Mouse (Mus musculus) intestine, embryonic 16.5 days (tissue): Measurements from ENCODE around the gene Gltpd2. TPM values are rescaled to one million over a fixed set of nuclear protein-coding genes. Genes with fewer than 3 reads are reported as not detected.
"Not testable (repeated sequence)": the region's sequence is repeated elsewhere in the genome, so short reads cannot be mapped to it uniquely, and the experiment has no call there.

Source experiments
- ATAC-seq: fragments of 200-750 bp; cut with Nextera tagmentation; 2 replicates; pipeline ENCODE4 v1.8.0; 2017; ENCODE audit warnings: moderate TSS enrichment, moderate library complexity
- H3K27ac ChIP-seq: fragments of 300-500 bp; sonication (generic); 2 replicates; pipeline ENCODE4 v1.5.1; 2014; ENCODE audit warnings: mild to moderate bottlenecking, low read length
- H3K27me3 ChIP-seq: fragments of 300-500 bp; sonication (generic); replicated peaks from 2 replicates; pipeline ENCODE4 v1.6.1; 2014; ENCODE audit warnings: low read length, control low read depth, mixed read lengths; ENCODE audit not compliant: control insufficient read depth, insufficient read depth
- H3K36me3 ChIP-seq: fragments of 300-500 bp; sonication (generic); 2 replicates; pipeline ENCODE4 v1.6.1; 2014; ENCODE audit warnings: low read length, control low read depth; ENCODE audit not compliant: control insufficient read depth, insufficient read depth
- H3K4me1 ChIP-seq: fragments of 300-500 bp; sonication (generic); 2 replicates; pipeline ENCODE4 v1.6.1; 2014; ENCODE audit warnings: low read length, control low read depth, mixed read lengths; ENCODE audit not compliant: control insufficient read depth, insufficient read depth
- H3K4me2 ChIP-seq: fragments of 300-500 bp; sonication (generic); 2 replicates; pipeline ENCODE4 v1.6.1; 2014; ENCODE audit warnings: low read depth, low read length, control low read depth
- H3K4me3 ChIP-seq: fragments of 300-500 bp; sonication (generic); 2 replicates; pipeline ENCODE4 v1.5.1; 2014; ENCODE audit warnings: mild to moderate bottlenecking, low read length
- H3K9ac ChIP-seq: fragments of 300-500 bp; sonication (generic); 2 replicates; pipeline ENCODE4 v1.6.1; 2014; ENCODE audit warnings: low read depth, low read length
- H3K9me3 ChIP-seq: fragments of 300-500 bp; sonication (generic); 2 replicates; pipeline ENCODE4 v1.6.1; 2016; ENCODE audit warnings: low read length, control low read depth; ENCODE audit not compliant: control insufficient read depth
- WGBS: fragments of 180-500 bp; shearing (Covaris S2); extraction: QIAGEN DNeasy Blood & Tissue Kit; methylation state at CpG from one replicate; pipeline ENCODE4 v1.1.7; 2014; 5-methylcytosine and 5-hydroxymethylcytosine counted together
- polyA plus RNA-seq: library from polyadenylated mRNA; unstranded; fragments of >200 nt; fragmentation: Nextera tagmentation; extraction: Ambion mirVana; gene quantifications from 2 replicates; pipeline ENCODE4 v1.2.1, GENCODE M21; 2015

Gltpd2 gene
- polyA plus RNA-seq, result 1.9 and 2.0 TPM in 2 replicates

- ATAC-seq, result no peak
- H3K4me1 ChIP-seq, result peaks cover 17% of the 10 kb centered on the region; the same call in 1 of the 2 replicates
These were observed at the start of gene Gltpd2 for GRCm38 (mm10) chr11:70518923-70519322. TSS of gene Gltpd2 (plus strand) at chr11:70519196.

GRCm38 (mm10) chr11:70469764-70470163, 49.2 kb upstream of the Gltpd2 start:
- 86% methylated on average over 3 of the region's 3 CpGs for WGBS

More at GRCm38 (mm10) chr11:70518923-70519322, at the start of gene Gltpd2:
- Histone ChIP-seq H3K4me3 (peak within 1 kb of the TSS; percentile 43), H3K9ac (peak within 1 kb of the TSS; percentile 74), H3K27ac (peak within 1 kb of the TSS; percentile 83), H3K4me2 (peak within 1 kb of the TSS; percentile 49), H3K27me3 (no peaks in the 10 kb centered on the region), H3K36me3 (no peaks in the 10 kb centered on the region), H3K9me3 (no peaks in the 10 kb centered on the region)
- WGBS, result 70% methylated on average over 10 of the region's 10 CpGs

GRCm38 (mm10) chr11:70472716-70473115, 46.3 kb upstream of the Gltpd2 start:
- no peak overlapping the region for H3K9ac ChIP-seq
- no peak overlapping the region for H3K4me3 ChIP-seq
- H3K27ac ChIP-seq, result no peak overlapping the region
- no peaks in the 10 kb centered on the region for H3K36me3 ChIP-seq
- no peak overlapping the region for H3K4me2 ChIP-seq
- peaks cover 18% of the 10 kb centered on the region for H3K4me1 ChIP-seq
- H3K27me3 ChIP-seq, result no peaks in the 10 kb centered on the region
- no peaks in the 10 kb centered on the region for H3K9me3 ChIP-seq
- no peak for ATAC-seq

More at GRCm38 (mm10) chr11:70469764-70470163, 49.2 kb upstream of the Gltpd2 start:
- H3K36me3 ChIP-seq, result no peaks in the 10 kb centered on the region
- no peak overlapping the region for H3K27ac ChIP-seq
- H3K9ac ChIP-seq, result no peak overlapping the region
- no peak for ATAC-seq
- peaks cover 5% of the 10 kb centered on the region; the same call in 1 of the 2 replicates for H3K27me3 ChIP-seq
- H3K4me1 ChIP-seq, result peaks cover 21% of the 10 kb centered on the region
- H3K4me2 ChIP-seq, result no peak overlapping the region
- no peak overlapping the region for H3K4me3 ChIP-seq
- H3K9me3 ChIP-seq, result no peaks in the 10 kb centered on the region

- H3K9me3 ChIP-seq, H3K36me3 ChIP-seq, H3K9ac ChIP-seq, H3K4me3 ChIP-seq, ATAC-seq, H3K4me2 ChIP-seq, H3K27ac ChIP-seq, H3K27me3 ChIP-seq: not testable (repeated sequence)
- WGBS, result 82% methylated on average over 5 of the region's 5 CpGs
- peaks cover 18% of the 10 kb centered on the region for H3K4me1 ChIP-seq
These were observed 45.7 kb upstream of the Gltpd2 start for GRCm38 (mm10) chr11:70473291-70473690.

GRCm38 (mm10) chr11:70474872-70475534, 44.0 kb upstream of the Gltpd2 start:
- Histone ChIP-seq H3K9me3 (no peaks in the 10 kb centered on the region), H3K4me2 (peak overlapping the region; percentile 35; the same call in 1 of the 2 replicates), H3K27me3 (no peaks in the 10 kb centered on the region), H3K9ac (no peak overlapping the region), H3K4me1 (peaks cover 12% of the 10 kb centered on the region), H3K27ac (peak overlapping the region; percentile 78), H3K4me3 (no peak overlapping the region), H3K36me3 (no peaks in the 10 kb centered on the region)
- peak; percentile 82 for ATAC-seq
- 53% methylated on average over 12 of the region's 12 CpGs for WGBS

GRCm38 (mm10) chr11:70485498-70485897, 33.5 kb upstream of the Gltpd2 start:
- ATAC-seq, result no peak
- H3K36me3 ChIP-seq, result no peaks in the 10 kb centered on the region
- H3K9me3 ChIP-seq, result no peaks in the 10 kb centered on the region
- 42% methylated on average over 2 of the region's 2 CpGs for WGBS
- no peaks in the 10 kb centered on the region for H3K4me1 ChIP-seq
- H3K4me3 ChIP-seq, result no peak overlapping the region
- H3K27me3 ChIP-seq, result no peaks in the 10 kb centered on the region
- no peak overlapping the region for H3K9ac ChIP-seq
- H3K27ac ChIP-seq, result no peak overlapping the region
- H3K4me2 ChIP-seq, result no peak overlapping the region

GRCm38 (mm10) chr11:70487816-70488215, 31.2 kb upstream of the Gltpd2 start:
- ATAC-seq, result no peak
- H3K9ac ChIP-seq, result no peak overlapping the region
- H3K4me3 ChIP-seq, result no peak overlapping the region
- 50% methylated on average over 4 of the region's 4 CpGs for WGBS
- H3K4me2 ChIP-seq, result no peak overlapping the region
- H3K9me3 ChIP-seq, result no peaks in the 10 kb centered on the region
- no peak overlapping the region for H3K27ac ChIP-seq
- no peaks in the 10 kb centered on the region for H3K27me3 ChIP-seq
- H3K36me3 ChIP-seq, result no peaks in the 10 kb centered on the region
- H3K4me1 ChIP-seq, result no peaks in the 10 kb centered on the region

GRCm38 (mm10) chr11:70489138-70489537, 29.9 kb upstream of the Gltpd2 start:
- H3K27ac ChIP-seq, result no peak overlapping the region
- H3K4me2 ChIP-seq, result no peak overlapping the region
- no peak overlapping the region for H3K9ac ChIP-seq
- no peak for ATAC-seq
- H3K4me1 ChIP-seq, result no peaks in the 10 kb centered on the region
- H3K27me3 ChIP-seq, result no peaks in the 10 kb centered on the region
- no peaks in the 10 kb centered on the region for H3K36me3 ChIP-seq
- no peak overlapping the region for H3K4me3 ChIP-seq
- WGBS, result 86% methylated on average over 3 of the region's 3 CpGs
- H3K9me3 ChIP-seq, result no peaks in the 10 kb centered on the region

GRCm38 (mm10) chr11:70489684-70490083, 29.3 kb upstream of the Gltpd2 start:
- H3K4me3 ChIP-seq, result no peak overlapping the region
- no peak overlapping the region for H3K4me2 ChIP-seq
- no peaks in the 10 kb centered on the region for H3K36me3 ChIP-seq
- no peaks in the 10 kb centered on the region for H3K27me3 ChIP-seq
- H3K9me3 ChIP-seq, result no peaks in the 10 kb centered on the region
- 89% methylated on average over 6 of the region's 6 CpGs for WGBS
- no peak for ATAC-seq
- no peak overlapping the region for H3K9ac ChIP-seq
- H3K4me1 ChIP-seq, result no peaks in the 10 kb centered on the region
- H3K27ac ChIP-seq, result no peak overlapping the region
